Comparison of ENCODE assay signal across 26 mouse cellular contexts in genomic region chr8:122912871-122913270, GRCm38 (mm10).
DNase-seq lines count a peak whose midpoint lies in the region; ATAC-seq and TF ChIP-seq lines count a peak whose summit lies in the region.
"Had no signal": no experiment of that assay in that cellular context is flagged by ENCODE, and none has a peak within 500 bp of the region (broad histone marks: within the 10 kb centered on the region; RNA-seq: fewer than 3 reads in every experiment).

No protein-coding gene starts in this region.

- peak overlapping the region; percentile 45; the same call in 1 of the 2 replicates for H3K27ac ChIP-seq in bone marrow macrophage, adult 2 months (ENCODE audit: insufficient read depth, low read depth, low read length)
- no peak overlapping the region for H3K27ac ChIP-seq in hindbrain, postnatal 0 days
- H3K27ac ChIP-seq in intestine, embryonic 16.5 days (ENCODE audit: low read length) = no peak overlapping the region
- H3K27ac ChIP-seq: embryonic facial prominence, embryonic 13.5 days; forebrain, embryonic 10.5 days; heart, embryonic 15.5 days; intestine, embryonic 15.5 days; left cerebral cortex, adult 2 months; limb, embryonic 12.5 days; liver, embryonic 15.5 days; midbrain, embryonic 10.5 days; midbrain, embryonic 15.5 days had no signal

- WGBS in hindbrain, postnatal 0 days = 76% methylated on average over 4 of the region's 4 CpGs
- WGBS in intestine, embryonic 16.5 days = 88% methylated on average over 4 of the region's 4 CpGs

- DNase-seq in cerebellum, adult 11 months = peak; percentile 48
- DNase-seq in cerebellum, adult 9-10 months = peak; percentile 76
- DNase-seq in cerebellum, postnatal 36 days = peak; percentile 47 to 56
- DNase-seq in adrenal gland, adult 18-20 months (ENCODE audit: low spot score in 2 of 2) = no peak
- no peak for DNase-seq in hindbrain, postnatal 0 days (ENCODE audit: low spot score)
- DNase-seq: adrenal gland, postnatal 25 days; forebrain, postnatal 0 days; kidney, adult 9 months; kidney, postnatal 14 days; lung, embryonic 14.5 days; lung, postnatal 14 days; right cerebral cortex, adult 18-20 months; thymus, adult 2 months; thymus, postnatal 36 days had no signal

- H3K4me2 ChIP-seq in hindbrain, postnatal 0 days (ENCODE audit: low read depth, low read length) = no peak overlapping the region
- H3K4me2 ChIP-seq in intestine, embryonic 16.5 days (ENCODE audit: low read depth, low read length) = no peak overlapping the region
- H3K4me2 ChIP-seq: embryonic facial prominence, embryonic 13.5 days; heart, embryonic 15.5 days; intestine, embryonic 15.5 days; limb, embryonic 12.5 days; liver, embryonic 15.5 days; lung, embryonic 14.5 days; midbrain, embryonic 15.5 days had no signal

- H3K9me3 ChIP-seq in hindbrain, postnatal 0 days (ENCODE audit: low read length) = no peaks in the 10 kb centered on the region
- no peaks in the 10 kb centered on the region for H3K9me3 ChIP-seq in intestine, embryonic 16.5 days (ENCODE audit: control insufficient read depth, low read length)
- H3K9me3 ChIP-seq: embryonic facial prominence, embryonic 13.5 days; forebrain, embryonic 10.5 days; heart, embryonic 15.5 days; intestine, embryonic 15.5 days; limb, embryonic 12.5 days; liver, embryonic 15.5 days; midbrain, embryonic 10.5 days; midbrain, embryonic 15.5 days had no signal

- TF ChIP-seq CTCF in bone marrow macrophage, adult 2 months (IDR thresholded peaks at IDR 0.05; ENCODE audit: low read depth, low read length) = no peak
- TF ChIP-seq CTCF in hindbrain, postnatal 0 days (IDR thresholded peaks at IDR 0.05; ENCODE audit: low read depth) = no peak

- no peak overlapping the region for H3K4me3 ChIP-seq in bone marrow macrophage, adult 2 months (ENCODE audit: insufficient read depth, low read length)
- H3K4me3 ChIP-seq in hindbrain, postnatal 0 days (ENCODE audit: low read length) = no peak overlapping the region
- no peak overlapping the region for H3K4me3 ChIP-seq in intestine, embryonic 16.5 days (ENCODE audit: low read length)
- H3K4me3 ChIP-seq: embryonic facial prominence, embryonic 13.5 days; forebrain, embryonic 10.5 days; heart, embryonic 15.5 days; intestine, embryonic 15.5 days; left cerebral cortex, adult 2 months; limb, embryonic 12.5 days; liver, embryonic 15.5 days; midbrain, embryonic 10.5 days; midbrain, embryonic 15.5 days had no signal

- H3K27me3 ChIP-seq in hindbrain, postnatal 0 days (ENCODE audit: insufficient read depth, low read length) = no peaks in the 10 kb centered on the region
- H3K27me3 ChIP-seq in intestine, embryonic 16.5 days (replicated peaks; ENCODE audit: control insufficient read depth, insufficient read depth, low read length) = no peaks in the 10 kb centered on the region
- H3K27me3 ChIP-seq: embryonic facial prominence, embryonic 13.5 days; heart, embryonic 15.5 days; intestine, embryonic 15.5 days; limb, embryonic 12.5 days; liver, embryonic 15.5 days; midbrain, embryonic 15.5 days had no signal

- no peak for TF ChIP-seq POLR2A in bone marrow macrophage, adult 2 months (IDR thresholded peaks at IDR 0.05; ENCODE audit: borderline replicate concordance, low read depth, low read length)

- ATAC-seq in hindbrain, postnatal 0 days = no peak
- no peak for ATAC-seq in intestine, embryonic 16.5 days
- ATAC-seq: forebrain, postnatal 0 days; hindbrain, embryonic 16.5 days; intestine, embryonic 15.5 days; midbrain, embryonic 15.5 days had no signal

- H3K9ac ChIP-seq in hindbrain, postnatal 0 days (replicated peaks; ENCODE audit: low read length) = no peak overlapping the region
- no peak overlapping the region for H3K9ac ChIP-seq in intestine, embryonic 16.5 days (ENCODE audit: low read depth, low read length)
- H3K9ac ChIP-seq: embryonic facial prominence, embryonic 13.5 days; forebrain, postnatal 0 days; heart, embryonic 15.5 days; intestine, embryonic 15.5 days; limb, embryonic 12.5 days; liver, embryonic 15.5 days; lung, embryonic 14.5 days; midbrain, embryonic 15.5 days had no signal

- peaks cover 55% of the 10 kb centered on the region for H3K4me1 ChIP-seq in bone marrow macrophage, adult 2 months (ENCODE audit: control insufficient read depth, insufficient read depth, low read length)
- H3K4me1 ChIP-seq in hindbrain, postnatal 0 days (ENCODE audit: insufficient read depth, low read length) = no peaks in the 10 kb centered on the region; the same call in none of the 2 replicates
- H3K4me1 ChIP-seq in intestine, embryonic 16.5 days (ENCODE audit: control insufficient read depth, insufficient read depth, low read length) = peaks cover 6% of the 10 kb centered on the region

- H3K36me3 ChIP-seq in hindbrain, postnatal 0 days (ENCODE audit: insufficient read depth, low read length) = 0 out of 2 replicates have a peak, but pooled peaks cover 4% of the 10 kb centered on the region
- 0 out of 2 replicates have a peak, but pooled peaks cover 3% of the 10 kb centered on the region for H3K36me3 ChIP-seq in intestine, embryonic 16.5 days (ENCODE audit: control insufficient read depth, insufficient read depth, low read length)

Comparison
In these comparisons a context has a peak if more than half of its experiments do, and no peak if none do; other contexts are left out.
1. DNase-seq: peak in cerebellum, adult 11 months (single experiment), cerebellum, adult 9-10 months (single experiment) and cerebellum, postnatal 36 days (2 of 2); none in adrenal gland, adult 18-20 months (0 of 2) and hindbrain, postnatal 0 days (single experiment).